Mouse (Mus musculus) spleen, postnatal 10 days (tissue): Measurements from ENCODE around the gene Vamp4.
"Not testable (repeated sequence)": the region's sequence is repeated elsewhere in the genome, so short reads cannot be mapped to it uniquely, and the experiment has no call there.

Experiments used
- DNase-seq, 2 experiments: peaks; one replicate each; pipeline ENCODE4 v3.0.0; 2021 to 2022; ENCODE audit warnings: low spot score in 2 of 2

Vamp4 gene

GRCm38 (mm10) chr1:162589443-162589842 lies 19.1 kb downstream of the Vamp4 start:
- DNase-seq: no peak

GRCm38 (mm10) chr1:162590415-162590997 lies 20.2 kb downstream of the Vamp4 start:
- DNase-seq: no peak

- no peak for DNase-seq
These were observed 27.2 kb downstream of the Vamp4 start for GRCm38 (mm10) chr1:162597379-162598102.

- no peak for DNase-seq
These were observed 29.3 kb downstream of the Vamp4 start for GRCm38 (mm10) chr1:162599617-162600016.

GRCm38 (mm10) chr1:162601288-162601687 lies 31.0 kb downstream of the Vamp4 start:
- DNase-seq: no peak

- DNase-seq: no peak
These were observed 37.8 kb downstream of the Vamp4 start for GRCm38 (mm10) chr1:162608127-162608526.

GRCm38 (mm10) chr1:162609633-162610250 lies 39.4 kb downstream of the Vamp4 start:
- DNase-seq: no peak

GRCm38 (mm10) chr1:162611191-162611590 lies 40.9 kb downstream of the Vamp4 start:
- DNase-seq: no peak

- DNase-seq: no peak
These were observed 45.2 kb downstream of the Vamp4 start for GRCm38 (mm10) chr1:162615511-162615910.

GRCm38 (mm10) chr1:162620487-162620886 lies 50.2 kb downstream of the Vamp4 start:
- peak in 1 of 2 experiments; percentile 34 for DNase-seq

- no peak for DNase-seq
These were observed 53.6 kb downstream of the Vamp4 start for GRCm38 (mm10) chr1:162623895-162624294.

GRCm38 (mm10) chr1:162625229-162625628 lies 54.9 kb downstream of the Vamp4 start:
- DNase-seq: peak in 1 of 2 experiments; percentile 51

- not testable (repeated sequence) for DNase-seq
These were observed 57.5 kb downstream of the Vamp4 start for GRCm38 (mm10) chr1:162627821-162628220.

GRCm38 (mm10) chr1:162628326-162628725 lies 58.0 kb downstream of the Vamp4 start:
- DNase-seq: not testable (repeated sequence)

- DNase-seq: not testable (repeated sequence)
These were observed 65.1 kb downstream of the Vamp4 start for GRCm38 (mm10) chr1:162635291-162635931.

- no peak for DNase-seq
These were observed 66.2 kb downstream of the Vamp4 start for GRCm38 (mm10) chr1:162636516-162636915.

- no peak for DNase-seq
These were observed 68.2 kb downstream of the Vamp4 start for GRCm38 (mm10) chr1:162638535-162638934.

GRCm38 (mm10) chr1:162639051-162639750 lies 68.9 kb downstream of the Vamp4 start, which contains the start of gene Myoc:
TSS of gene Myoc (plus strand) at chr1:162639155.
- no peak for DNase-seq

GRCm38 (mm10) chr1:162639861-162640260 lies 69.5 kb downstream of the Vamp4 start:
- no peak for DNase-seq

GRCm38 (mm10) chr1:162642591-162642990 lies 72.3 kb downstream of the Vamp4 start:
- DNase-seq: no peak

- DNase-seq: no peak
These were observed 73.4 kb downstream of the Vamp4 start for GRCm38 (mm10) chr1:162643752-162644151.
